Mouse (Mus musculus): ENCODE data around the gene Kcnb1. TPM values are rescaled to one million over a fixed set of nuclear protein-coding genes. Genes with fewer than 3 reads are reported as not detected.
"Not testable (repeated sequence)": the region's sequence is repeated elsewhere in the genome, so short reads cannot be mapped to it uniquely, and the experiment has no call there.

Gene Kcnb1
- total and polyA plus RNA-seq, 2 experiments from 2014 or later = 6.4 to 29.8 TPM

GRCm38 (mm10) chr2:167212089-167212488 is 22.1 kb upstream of the Kcnb1 start:
- Histone ChIP-seq H3K9me3 (ENCODE audit: low read length) (no peaks in the 10 kb centered on the region), H3K4me2 (ENCODE audit: low read depth, low read length, poor library complexity, severe bottlenecking) (no peak overlapping the region), H3K4me3 (ENCODE audit: low read depth, low read length) (no peak overlapping the region), H3K27me3 (ENCODE audit: insufficient read depth, low read length) (no peaks in the 10 kb centered on the region), H3K27ac (ENCODE audit: low read depth, low read length) (no peak overlapping the region), H3K36me3 (ENCODE audit: insufficient read depth, low read length) (no peaks in the 10 kb centered on the region), H3K4me1 (ENCODE audit: insufficient read depth, low read length) (no peaks in the 10 kb centered on the region), H3K9ac (replicated peaks; ENCODE audit: low read length, poor library complexity, severe bottlenecking) (no peak overlapping the region)
- WGBS = 87% methylated on average over 3 of the region's 3 CpGs
- no peak for TF ChIP-seq CTCF (IDR thresholded peaks at IDR 0.05)
- DNase-seq (ENCODE audit: low spot score) (no peak), ATAC-seq (ENCODE audit: low FRiP score) (no peak)

GRCm38 (mm10) chr2:167209900-167210299 is 19.9 kb upstream of the Kcnb1 start:
- 70% methylated on average over 9 of the region's 9 CpGs for WGBS
- no peaks in the 10 kb centered on the region for H3K36me3 ChIP-seq (ENCODE audit: insufficient read depth, low read length)
- H3K4me1 ChIP-seq (ENCODE audit: insufficient read depth, low read length) = no peaks in the 10 kb centered on the region
- ATAC-seq (ENCODE audit: low FRiP score) (no peak), DNase-seq (ENCODE audit: low spot score) (no peak)
- no peak for TF ChIP-seq CTCF (IDR thresholded peaks at IDR 0.05)
- H3K4me3 ChIP-seq (ENCODE audit: low read depth, low read length) = no peak overlapping the region
- no peak overlapping the region for H3K27ac ChIP-seq (ENCODE audit: low read depth, low read length)
- H3K9ac ChIP-seq (replicated peaks; ENCODE audit: low read length, poor library complexity, severe bottlenecking) = no peak overlapping the region
- no peaks in the 10 kb centered on the region for H3K9me3 ChIP-seq (ENCODE audit: low read length)
- H3K27me3 ChIP-seq (ENCODE audit: insufficient read depth, low read length) = no peaks in the 10 kb centered on the region
- H3K4me2 ChIP-seq (ENCODE audit: low read depth, low read length, poor library complexity, severe bottlenecking) = no peak overlapping the region

GRCm38 (mm10) chr2:167208984-167209383 is 19.0 kb upstream of the Kcnb1 start:
- TF ChIP-seq CTCF (IDR thresholded peaks at IDR 0.05) = no peak

GRCm38 (mm10) chr2:167205918-167206629 is 16.1 kb upstream of the Kcnb1 start:
- Histone ChIP-seq H3K36me3 (ENCODE audit: insufficient read depth, low read length) (no peaks in the 10 kb centered on the region), H3K9me3 (ENCODE audit: low read length) (no peaks in the 10 kb centered on the region), H3K9ac (replicated peaks; ENCODE audit: low read length, poor library complexity, severe bottlenecking) (no peak overlapping the region), H3K27me3 (ENCODE audit: insufficient read depth, low read length) (no peaks in the 10 kb centered on the region), H3K4me3 (ENCODE audit: low read depth, low read length) (no peak overlapping the region), H3K4me2 (ENCODE audit: low read depth, low read length, poor library complexity, severe bottlenecking) (no peak overlapping the region), H3K27ac (ENCODE audit: low read depth, low read length) (no peak overlapping the region), H3K4me1 (ENCODE audit: insufficient read depth, low read length) (peaks cover 9% of the 10 kb centered on the region)
- ATAC-seq (ENCODE audit: low FRiP score) (no peak), DNase-seq (ENCODE audit: low spot score) (no peak)
- WGBS = 80% methylated on average over 18 of the region's 18 CpGs
- no peak for TF ChIP-seq CTCF (IDR thresholded peaks at IDR 0.05)

More at GRCm38 (mm10) chr2:167208984-167209383, 19.0 kb upstream of the Kcnb1 start:
- no peaks in the 10 kb centered on the region for H3K27me3 ChIP-seq (ENCODE audit: insufficient read depth, low read length)
- H3K27ac ChIP-seq (ENCODE audit: low read depth, low read length) = no peak overlapping the region
- H3K4me1 ChIP-seq (ENCODE audit: insufficient read depth, low read length) = no peaks in the 10 kb centered on the region
- ATAC-seq (ENCODE audit: low FRiP score) = no peak
- 81% methylated on average over 3 of the region's 3 CpGs for WGBS
- H3K4me3 ChIP-seq (ENCODE audit: low read depth, low read length) = no peak overlapping the region
- H3K9me3 ChIP-seq (ENCODE audit: low read length) = no peaks in the 10 kb centered on the region
- H3K4me2 ChIP-seq (ENCODE audit: low read depth, low read length, poor library complexity, severe bottlenecking) = no peak overlapping the region
- H3K9ac ChIP-seq (replicated peaks; ENCODE audit: low read length, poor library complexity, severe bottlenecking) = no peak overlapping the region
- no peak for DNase-seq (ENCODE audit: low spot score)
- H3K36me3 ChIP-seq (ENCODE audit: insufficient read depth, low read length) = no peaks in the 10 kb centered on the region

- H3K9ac ChIP-seq (replicated peaks; ENCODE audit: low read length, poor library complexity, severe bottlenecking); ATAC-seq (ENCODE audit: low FRiP score); H3K9me3 ChIP-seq (ENCODE audit: low read length); DNase-seq (ENCODE audit: low spot score); H3K27ac ChIP-seq (ENCODE audit: low read depth, low read length); H3K27me3 ChIP-seq (ENCODE audit: insufficient read depth, low read length); H3K4me2 ChIP-seq (ENCODE audit: low read depth, low read length, poor library complexity, severe bottlenecking); H3K36me3 ChIP-seq (ENCODE audit: insufficient read depth, low read length); H3K4me3 ChIP-seq (ENCODE audit: low read depth, low read length): not testable (repeated sequence)
- WGBS = 91% methylated on average over 5 of the region's 5 CpGs
- H3K4me1 ChIP-seq (ENCODE audit: insufficient read depth, low read length) = peaks cover 12% of the 10 kb centered on the region
Observed at GRCm38 (mm10) chr2:167204686-167205085, 14.7 kb upstream of the Kcnb1 start.

- Histone ChIP-seq H3K9me3 (ENCODE audit: low read length) (no peaks in the 10 kb centered on the region), H3K36me3 (ENCODE audit: insufficient read depth, low read length) (no peaks in the 10 kb centered on the region), H3K4me2 (ENCODE audit: low read depth, low read length, poor library complexity, severe bottlenecking) (no peak overlapping the region), H3K27me3 (ENCODE audit: insufficient read depth, low read length) (no peaks in the 10 kb centered on the region), H3K4me3 (ENCODE audit: low read depth, low read length) (no peak overlapping the region), H3K4me1 (ENCODE audit: insufficient read depth, low read length) (peaks cover 12% of the 10 kb centered on the region), H3K27ac (ENCODE audit: low read depth, low read length) (0 out of 2 replicates have a peak overlapping the region, but pooled peaks have one; percentile 1), H3K9ac (replicated peaks; ENCODE audit: low read length, poor library complexity, severe bottlenecking) (no peak overlapping the region)
- 74% methylated on average over 7 of the region's 7 CpGs for WGBS
- no peak for ATAC-seq (ENCODE audit: low FRiP score)
- DNase-seq (ENCODE audit: low spot score) = no peak
- peak; percentile 72 for TF ChIP-seq CTCF (IDR thresholded peaks at IDR 0.05)
Observed at GRCm38 (mm10) chr2:167203505-167204166, 13.7 kb upstream of the Kcnb1 start.

Data from midbrain, postnatal 0 days (tissue).